Comparison of ENCODE assay signal across 18 mouse cellular contexts in genomic region chr1:18415879-18416278, GRCm38 (mm10).
DNase-seq lines count a peak whose midpoint lies in the region; ATAC-seq and TF ChIP-seq lines count a peak whose summit lies in the region.
"Had no signal": no experiment of that assay in that cellular context is flagged by ENCODE, and none has a peak within 500 bp of the region (broad histone marks: within the 10 kb centered on the region; RNA-seq: fewer than 3 reads in every experiment).

No protein-coding gene starts in this region.

- no peaks in the 10 kb centered on the region for H3K9me3 ChIP-seq in forebrain, embryonic 14.5 days (replicated peaks; ENCODE audit: control insufficient read depth, low read length)
- no peaks in the 10 kb centered on the region for H3K9me3 ChIP-seq in hindbrain, postnatal 0 days (ENCODE audit: low read length)
- no peaks in the 10 kb centered on the region for H3K9me3 ChIP-seq in midbrain, postnatal 0 days (ENCODE audit: low read length)
- H3K9me3 ChIP-seq: heart, embryonic 13.5 days; liver, embryonic 12.5 days had no signal

- no peak overlapping the region for H3K4me3 ChIP-seq in forebrain, embryonic 14.5 days (ENCODE audit: low read depth, low read length)
- H3K4me3 ChIP-seq in hindbrain, postnatal 0 days (ENCODE audit: low read length), result no peak overlapping the region
- H3K4me3 ChIP-seq in midbrain, postnatal 0 days (ENCODE audit: low read depth, low read length), result no peak overlapping the region
- H3K4me3 ChIP-seq: heart, embryonic 13.5 days; liver, embryonic 12.5 days had no signal

- no peak overlapping the region for H3K4me2 ChIP-seq in forebrain, embryonic 14.5 days (ENCODE audit: low read length)
- H3K4me2 ChIP-seq in hindbrain, postnatal 0 days (ENCODE audit: low read depth, low read length), result no peak overlapping the region
- no peak overlapping the region for H3K4me2 ChIP-seq in midbrain, postnatal 0 days (ENCODE audit: low read depth, low read length, poor library complexity, severe bottlenecking)
- H3K4me2 ChIP-seq: heart, embryonic 13.5 days; liver, embryonic 12.5 days had no signal

- H3K4me1 ChIP-seq in forebrain, embryonic 14.5 days (ENCODE audit: control insufficient read depth, insufficient read depth, low read length), result 0 out of 2 replicates have a peak, but pooled peaks cover 5% of the 10 kb centered on the region
- no peaks in the 10 kb centered on the region for H3K4me1 ChIP-seq in hindbrain, postnatal 0 days (ENCODE audit: insufficient read depth, low read length)
- H3K4me1 ChIP-seq in midbrain, postnatal 0 days (ENCODE audit: insufficient read depth, low read length), result no peaks in the 10 kb centered on the region
- H3K4me1 ChIP-seq: heart, embryonic 13.5 days; liver, embryonic 12.5 days had no signal

- H3K36me3 ChIP-seq in forebrain, embryonic 14.5 days (ENCODE audit: control insufficient read depth, insufficient read depth, low read length), result no peaks in the 10 kb centered on the region
- no peaks in the 10 kb centered on the region for H3K36me3 ChIP-seq in hindbrain, postnatal 0 days (ENCODE audit: insufficient read depth, low read length)
- no peaks in the 10 kb centered on the region for H3K36me3 ChIP-seq in midbrain, postnatal 0 days (ENCODE audit: insufficient read depth, low read length)
- H3K36me3 ChIP-seq: heart, embryonic 13.5 days; liver, embryonic 12.5 days had no signal

- peak; percentile 45 for DNase-seq in embryo, embryonic 10.5 days (ENCODE audit: low spot score)
- peak; percentile 4 for DNase-seq in forebrain, embryonic 14.5 days (ENCODE audit: low spot score)
- peak; percentile 1 for DNase-seq in hindbrain, postnatal 0 days (ENCODE audit: low spot score)
- DNase-seq in midbrain, postnatal 0 days (ENCODE audit: low spot score), result no peak
- no peak for DNase-seq in kidney, postnatal 25 days
- no peak for DNase-seq in spleen, postnatal 14 days (ENCODE audit: low spot score in 2 of 2)
- no peak for DNase-seq in lung, postnatal 10 days
- DNase-seq in right cerebral cortex, adult 18-20 months, result no peak
- DNase-seq: cerebellum, adult 11-12 months; kidney, adult 11 months; kidney, postnatal 4 days; layer of hippocampus, postnatal 36 days; left cerebral cortex, postnatal 4 days; lung, postnatal 14 days; right cerebral cortex, postnatal 4 days; thymus, adult 2 months had no signal

- no peak overlapping the region for H3K27ac ChIP-seq in forebrain, embryonic 14.5 days (ENCODE audit: low read depth, low read length)
- no peak overlapping the region for H3K27ac ChIP-seq in hindbrain, postnatal 0 days
- H3K27ac ChIP-seq in midbrain, postnatal 0 days (ENCODE audit: low read depth, low read length), result peak overlapping the region; percentile 44; the same call in 1 of the 2 replicates
- H3K27ac ChIP-seq: heart, embryonic 13.5 days; liver, embryonic 12.5 days had no signal

- ATAC-seq in forebrain, embryonic 14.5 days, result peak; percentile 42; the same call in 1 of the 2 replicates
- no peak for ATAC-seq in hindbrain, postnatal 0 days
- no peak for ATAC-seq in midbrain, postnatal 0 days (ENCODE audit: low FRiP score)
- ATAC-seq: liver, embryonic 12.5 days had no signal

- no peaks in the 10 kb centered on the region for H3K27me3 ChIP-seq in forebrain, embryonic 14.5 days (replicated peaks; ENCODE audit: control insufficient read depth, insufficient read depth, low read length)
- no peaks in the 10 kb centered on the region for H3K27me3 ChIP-seq in hindbrain, postnatal 0 days (ENCODE audit: insufficient read depth, low read length)
- H3K27me3 ChIP-seq in midbrain, postnatal 0 days (ENCODE audit: insufficient read depth, low read length), result no peaks in the 10 kb centered on the region
- H3K27me3 ChIP-seq: heart, embryonic 13.5 days; liver, embryonic 12.5 days had no signal

- 5% methylated on average over 2 of the region's 2 CpGs for WGBS in forebrain, embryonic 14.5 days
- whole genome bisulfite sequencing in hindbrain, postnatal 0 days, result 7% methylated on average over 2 of the region's 2 CpGs
- 2% methylated on average over 2 of the region's 2 CpGs for WGBS in midbrain, postnatal 0 days

- no peak for TF ChIP-seq CTCF in hindbrain, postnatal 0 days (IDR thresholded peaks at IDR 0.05; ENCODE audit: low read depth)
- TF ChIP-seq CTCF in midbrain, postnatal 0 days (IDR thresholded peaks at IDR 0.05), result no peak

- H3K9ac ChIP-seq in forebrain, embryonic 14.5 days (ENCODE audit: low read length), result no peak overlapping the region
- H3K9ac ChIP-seq in hindbrain, postnatal 0 days (replicated peaks; ENCODE audit: low read length), result no peak overlapping the region
- no peak overlapping the region for H3K9ac ChIP-seq in midbrain, postnatal 0 days (replicated peaks; ENCODE audit: low read length, poor library complexity, severe bottlenecking)
- H3K9ac ChIP-seq: heart, embryonic 13.5 days; liver, embryonic 12.5 days had no signal

Comparison
In these comparisons a context has a peak if more than half of its experiments do, and no peak if none do; other contexts are left out.
1. DNase-seq: peak in embryo, embryonic 10.5 days (single experiment), forebrain, embryonic 14.5 days (single experiment) and hindbrain, postnatal 0 days (single experiment); none in midbrain, postnatal 0 days (single experiment), kidney, postnatal 25 days (0 of 2), spleen, postnatal 14 days (0 of 2), lung, postnatal 10 days (single experiment) and right cerebral cortex, adult 18-20 months (single experiment).